Mouse (Mus musculus): Measurements from ENCODE around the gene 4930519P11Rik.

Gene 4930519P11Rik

DNA sequence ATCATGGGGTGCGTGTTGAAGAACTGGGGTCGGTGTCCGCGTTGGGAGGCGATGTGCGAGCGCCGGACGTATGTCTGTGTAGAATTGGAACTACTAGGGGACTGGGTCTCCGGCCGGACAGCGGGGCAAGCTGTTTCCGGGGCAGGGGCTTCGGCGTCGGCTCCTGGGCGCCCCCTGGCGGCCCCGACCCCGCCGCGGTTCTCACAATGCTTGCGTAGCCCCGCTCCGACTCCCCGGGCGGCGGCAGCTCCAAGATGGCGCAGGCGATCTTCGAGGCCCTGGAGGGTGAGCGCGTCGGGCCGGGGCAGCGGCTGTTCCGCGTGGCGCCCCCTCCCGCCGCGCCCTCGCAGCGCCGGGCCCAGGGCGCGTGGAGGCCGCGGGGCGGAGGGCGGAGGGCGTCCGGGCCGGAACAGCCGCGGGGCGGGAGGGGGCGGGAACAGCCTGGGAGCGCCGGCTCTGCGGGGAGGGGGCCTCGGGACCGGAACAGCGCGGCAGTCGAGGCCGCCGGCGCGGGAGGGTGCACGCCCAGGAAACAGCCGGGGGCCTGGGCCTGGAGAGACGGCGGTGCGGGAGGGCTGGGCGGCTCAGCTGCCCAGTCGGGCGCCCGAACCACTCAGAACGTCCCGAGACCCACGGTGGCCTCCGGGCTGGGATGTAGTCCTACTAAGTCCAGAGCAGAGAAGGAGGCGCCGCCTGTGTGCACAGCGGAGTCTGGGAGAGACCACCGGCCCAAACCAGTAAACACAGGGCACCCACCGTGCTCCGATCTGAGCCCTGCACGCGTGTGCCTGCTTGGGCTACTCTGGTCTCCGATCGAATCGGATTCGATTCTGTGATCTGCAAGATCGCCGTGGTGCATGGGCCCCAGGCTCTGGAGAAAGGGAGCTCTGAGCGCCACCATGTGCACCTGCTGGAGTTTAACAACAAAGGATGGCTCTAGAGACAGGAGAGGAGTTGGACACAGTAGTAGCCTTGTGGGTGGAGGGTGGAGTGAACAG, at the start of gene 4930519P11Rik, which contains the start of gene Zfp341:
4930519P11Rik (minus strand) TSS at position 320 of the 998 bp plus-strand sequence.
Zfp341 (plus strand) TSS at position 180 of the 998 bp plus-strand sequence.
- peak; percentile 75 for DNase-seq (ENCODE audit: low spot score)

DNA sequence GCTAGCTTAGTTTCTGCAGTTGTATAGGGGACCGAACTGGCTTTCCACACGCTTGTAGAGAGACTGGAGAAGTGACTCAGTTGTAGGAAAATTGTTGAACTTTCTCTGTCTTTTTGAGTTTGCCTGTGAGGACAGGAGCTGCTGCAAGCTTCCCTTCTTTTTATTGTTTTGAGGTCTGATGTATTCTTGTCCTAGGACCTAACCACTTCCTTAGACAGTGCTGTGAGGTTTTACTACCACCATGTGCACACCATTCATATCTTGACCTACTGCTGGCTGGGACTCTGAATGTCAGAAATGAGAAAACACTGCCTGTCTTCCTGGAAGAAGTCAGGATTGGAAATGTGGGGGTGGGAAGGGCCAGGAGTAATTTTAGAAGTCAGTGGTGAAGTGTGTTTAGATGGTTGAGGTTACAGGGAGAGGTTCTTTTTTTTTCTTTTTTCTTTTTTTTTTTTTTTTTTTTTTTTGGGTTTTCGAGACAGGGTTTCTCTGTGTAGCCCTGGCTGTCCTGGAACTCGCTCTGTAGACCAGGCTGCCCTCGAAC, 46.4 kb upstream of the 4930519P11Rik start:
- DNase-seq (ENCODE audit: low spot score) = no peak

DNA sequence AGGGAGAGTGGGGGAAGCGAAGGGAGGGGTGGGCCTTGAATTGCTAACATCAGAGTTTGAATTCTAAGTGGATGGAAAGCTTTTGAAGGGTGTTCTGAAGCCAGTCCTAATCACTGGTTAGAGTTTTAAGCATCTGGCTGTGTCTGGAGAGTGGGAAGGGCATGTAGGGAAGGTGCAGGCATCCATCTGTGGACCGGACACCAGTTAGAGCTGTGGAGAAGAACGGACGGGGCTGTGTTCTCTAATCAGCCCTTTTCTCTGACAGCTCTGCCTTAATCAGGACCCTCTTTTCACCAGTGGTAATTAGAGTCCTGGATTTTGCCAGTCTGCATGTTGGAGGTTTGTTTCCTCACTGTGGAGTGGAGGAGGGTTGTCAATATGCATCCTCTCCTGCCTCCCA, 45.8 kb upstream of the 4930519P11Rik start:
- DNase-seq (ENCODE audit: low spot score) = no peak

DNA sequence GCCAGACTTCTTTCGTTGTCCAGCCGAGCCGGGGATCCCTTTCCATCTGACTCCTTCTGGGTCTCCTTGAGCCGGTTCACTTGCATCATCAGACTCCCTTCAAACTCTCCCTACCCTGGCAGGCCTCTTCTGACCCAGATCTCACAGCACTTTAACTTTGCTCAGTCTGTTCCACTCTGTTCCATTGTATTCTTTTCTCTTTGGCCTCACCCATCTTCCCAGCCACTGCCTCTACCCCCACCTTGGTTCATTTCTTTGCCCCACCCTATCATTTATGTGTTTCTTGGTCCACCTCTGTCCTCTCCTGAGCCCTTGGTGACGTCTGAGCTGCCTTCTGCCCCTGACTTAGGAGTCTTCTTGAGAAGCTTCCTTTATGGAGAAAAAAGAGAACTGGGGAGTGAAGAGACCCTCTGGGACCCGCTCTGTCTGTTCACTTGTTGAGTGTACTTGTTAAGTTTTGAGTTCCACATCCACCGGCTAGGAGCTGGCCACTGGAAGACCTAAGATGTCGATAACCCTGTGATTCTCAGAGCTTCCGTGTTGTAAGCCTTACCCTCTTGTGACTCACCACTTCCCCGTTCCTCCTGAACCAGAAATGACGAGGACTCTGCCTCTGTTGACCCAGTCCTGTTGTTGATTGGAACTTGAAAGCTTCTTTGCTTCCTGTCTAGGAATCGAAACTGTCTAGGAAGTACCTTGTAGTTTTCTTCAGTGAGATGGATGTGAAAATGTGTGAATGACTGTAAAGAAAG, 44.4 kb upstream of the 4930519P11Rik start:
- peak; percentile 64 for DNase-seq (ENCODE audit: low spot score)

GRCm38 (mm10) chr2:154656710-154657485, 43.7 kb upstream of the 4930519P11Rik start:
- DNase-seq (ENCODE audit: low spot score) = peak; percentile 96

GRCm38 (mm10) chr2:154655878-154656414, 42.7 kb upstream of the 4930519P11Rik start:
- DNase-seq (ENCODE audit: low spot score) = peak; percentile 34

DNA sequence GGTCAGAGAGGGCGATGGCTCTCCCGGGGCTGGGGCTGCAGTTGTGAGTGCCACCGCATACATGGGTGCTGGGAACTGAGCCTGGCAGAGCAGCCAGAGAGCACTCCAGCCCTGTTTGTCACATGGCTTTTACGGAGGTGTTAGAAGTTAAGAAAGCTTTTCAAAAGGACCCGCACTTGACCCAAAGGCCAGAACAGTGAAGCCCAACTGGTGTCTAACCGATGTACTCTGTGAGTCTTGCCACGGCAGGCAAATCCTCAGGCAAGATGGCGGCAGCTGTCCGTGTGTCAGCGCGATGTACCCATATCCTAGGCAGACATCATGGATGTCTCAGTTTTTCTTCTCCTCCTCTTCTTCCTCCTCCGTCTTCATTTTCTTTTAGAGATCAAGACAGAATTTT, 41.7 kb upstream of the 4930519P11Rik start:
- DNase-seq (ENCODE audit: low spot score) = no peak

- no peak for DNase-seq (ENCODE audit: low spot score)
These were observed 38.1 kb upstream of the 4930519P11Rik start, which contains the start of gene Chmp4b for GRCm38 (mm10) chr2:154651363-154651762. Gene Chmp4b, plus strand, starts transcription at chr2:154651705.

DNA sequence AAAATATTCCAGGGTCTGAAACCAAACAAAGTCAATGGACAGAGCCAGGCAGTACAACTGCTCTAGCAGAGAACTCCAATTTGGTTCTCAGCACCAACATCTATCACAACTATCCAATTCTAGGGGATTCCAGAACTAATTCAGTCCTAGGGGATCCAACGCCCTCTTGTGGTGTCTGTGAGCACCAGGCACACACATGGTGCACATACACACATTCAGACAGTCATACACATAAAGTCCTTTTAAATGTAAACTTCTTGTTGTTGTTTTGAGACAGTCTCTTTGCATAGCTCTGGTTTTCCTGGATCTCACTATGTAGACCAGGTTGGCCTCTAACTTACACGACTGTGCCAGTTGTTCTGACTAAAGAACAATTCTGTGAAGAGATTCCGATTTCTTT, 37.2 kb upstream of the 4930519P11Rik start:
- DNase-seq (ENCODE audit: low spot score) = no peak

GRCm38 (mm10) chr2:154648086-154648485, 34.8 kb upstream of the 4930519P11Rik start:
- no peak for DNase-seq (ENCODE audit: low spot score)

- no peak for DNase-seq (ENCODE audit: low spot score)
These were observed 33.4 kb upstream of the 4930519P11Rik start for GRCm38 (mm10) chr2:154646634-154647033.

GRCm38 (mm10) chr2:154642712-154643385, 29.6 kb upstream of the 4930519P11Rik start:
- DNase-seq (ENCODE audit: low spot score) = no peak

GRCm38 (mm10) chr2:154642005-154642459, 28.8 kb upstream of the 4930519P11Rik start:
- no peak for DNase-seq (ENCODE audit: low spot score)

DNA sequence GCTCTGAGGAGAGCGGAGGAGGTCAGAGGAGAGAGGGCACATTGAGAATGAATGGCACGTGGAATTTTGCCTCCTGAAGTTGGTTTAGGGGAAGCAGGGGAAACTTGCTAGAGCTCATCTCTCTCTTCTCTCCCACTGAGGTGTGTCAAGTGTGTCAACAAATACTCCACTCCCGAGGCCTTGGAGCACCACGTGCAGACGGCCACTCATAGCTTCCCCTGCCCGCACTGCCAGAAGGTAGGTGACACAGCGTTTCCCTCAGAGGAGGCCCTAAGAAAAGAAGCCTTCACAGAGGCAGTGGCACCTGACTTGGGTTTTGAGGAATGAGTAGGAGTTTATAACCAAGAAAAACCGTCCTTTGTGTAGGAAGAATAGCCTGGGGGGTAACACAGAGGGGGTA, 27.9 kb upstream of the 4930519P11Rik start:
- no peak for DNase-seq (ENCODE audit: low spot score)

GRCm38 (mm10) chr2:154639115-154639514, 25.9 kb upstream of the 4930519P11Rik start:
- DNase-seq (ENCODE audit: low spot score) = no peak

- no peak for DNase-seq (ENCODE audit: low spot score)
These were observed 25.3 kb upstream of the 4930519P11Rik start for GRCm38 (mm10) chr2:154638521-154638920.

DNA sequence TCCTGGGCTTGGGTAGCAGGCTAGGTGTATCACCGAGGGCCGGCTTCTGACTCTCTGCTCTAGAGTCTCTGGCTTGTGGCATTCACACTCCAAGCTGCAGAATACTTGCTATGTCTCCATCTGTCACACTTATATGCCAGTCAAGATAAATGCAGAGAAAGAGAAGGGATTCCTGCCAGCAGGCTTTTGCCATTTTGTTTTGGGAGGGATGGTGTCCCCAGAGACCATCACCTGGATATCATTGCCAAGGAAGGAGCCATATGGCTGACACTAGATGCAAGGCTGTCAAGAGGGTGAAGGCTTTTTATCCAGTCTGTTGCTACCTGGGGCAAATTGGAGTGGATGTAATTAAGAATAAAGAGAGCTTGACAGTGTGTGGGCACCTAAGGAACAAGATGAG, 22.6 kb upstream of the 4930519P11Rik start:
- DNase-seq (ENCODE audit: low spot score) = no peak

DNA sequence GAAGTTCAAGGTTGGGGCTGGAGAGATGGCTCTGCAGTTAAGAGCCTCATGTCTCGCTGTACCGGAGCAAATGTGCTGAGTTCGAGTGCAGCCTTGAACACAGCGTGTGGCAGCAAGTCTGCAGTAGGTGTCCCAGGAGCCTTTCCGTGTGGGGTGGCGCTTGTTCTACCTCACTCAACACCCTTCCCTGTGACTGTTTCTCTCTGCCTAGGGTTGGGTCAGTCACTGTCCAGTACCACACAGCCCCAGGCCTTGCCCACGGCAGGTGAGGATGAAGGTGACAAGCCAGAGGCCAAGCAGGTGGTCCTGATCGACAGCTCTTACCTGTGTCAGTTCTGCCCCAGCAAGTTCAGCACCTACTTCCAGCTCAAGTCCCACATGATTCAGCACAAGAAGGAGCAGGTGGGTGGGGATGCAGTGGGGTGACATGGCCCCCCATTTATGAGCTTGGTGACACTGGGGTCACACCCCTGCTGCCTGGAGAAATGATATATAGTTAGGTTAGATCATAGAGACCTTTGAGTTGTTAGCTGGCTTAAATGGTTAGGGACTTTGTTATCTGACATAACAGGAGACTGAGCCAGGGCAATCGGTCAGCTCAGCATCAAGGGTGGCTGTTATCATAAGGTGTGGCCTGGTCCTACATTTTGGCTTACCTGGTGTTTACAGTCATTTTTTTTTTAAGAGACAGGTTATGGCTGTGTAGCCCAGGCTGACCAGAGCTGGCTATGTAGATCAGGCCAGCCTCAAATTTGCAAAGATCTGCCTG, 20.8 kb upstream of the 4930519P11Rik start:
- DNase-seq (ENCODE audit: low spot score) = peak; percentile 63

DNA sequence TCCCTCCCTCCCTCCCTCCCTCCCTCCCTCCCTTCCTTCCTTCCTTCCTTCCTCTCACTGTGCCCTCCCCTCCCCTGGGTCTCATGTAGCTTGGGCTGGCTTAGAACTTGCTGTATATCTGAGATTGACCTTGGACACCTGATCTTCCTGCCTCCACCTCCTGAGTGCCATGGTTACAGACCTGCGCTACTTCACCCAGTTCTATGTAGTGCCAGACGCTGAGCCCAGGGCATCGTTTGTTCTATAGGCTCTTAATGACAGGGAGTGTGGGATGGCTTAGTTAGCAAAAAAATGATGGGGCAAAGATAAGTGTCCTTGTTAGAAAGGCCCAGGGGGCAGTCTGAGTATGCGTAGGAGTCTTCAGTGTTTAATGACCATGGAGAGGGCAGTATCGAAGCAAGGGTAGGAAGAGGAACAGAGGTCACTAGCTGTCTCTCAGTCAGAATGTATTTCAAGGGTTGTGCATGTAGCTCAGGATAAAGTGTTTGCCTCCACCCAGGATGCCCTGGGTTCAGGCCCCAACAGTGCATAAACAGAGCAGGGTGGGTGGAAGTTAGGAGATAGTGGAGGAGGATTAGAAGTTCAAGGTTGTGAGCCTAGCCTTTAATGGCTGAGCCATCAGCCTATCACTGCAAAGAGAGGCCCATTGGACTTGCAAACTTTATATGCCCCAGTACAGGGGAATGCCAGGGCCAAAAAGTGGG, 20.0 kb upstream of the 4930519P11Rik start:
- DNase-seq (ENCODE audit: low spot score) = peak; percentile 64

Data from c-Kit-positive CD71-positive TER-119-positive erythroid progenitor cells, embryonic 14.5 days (primary cell).